Mouse (Mus musculus) brain, embryonic 14.5 days (tissue): ENCODE measurements around the gene Gm49776.

Experiments
- CTCF ChIP-seq: fragments of 200-500 bp; IDR thresholded peaks from 2 replicates; pipeline ENCODE4 v1.5.1; 2012; ENCODE audit warnings: inconsistent platforms, mild to moderate bottlenecking, moderate library complexity, borderline replicate concordance; ENCODE audit not compliant: insufficient read depth, insufficient read length; ENCODE audit errors: extremely low read depth
- POLR2A ChIP-seq: fragments of 200-500 bp; IDR thresholded peaks from 2 replicates; pipeline ENCODE4 v1.6.1; 2012; ENCODE audit warnings: mild to moderate bottlenecking, inconsistent platforms, borderline replicate concordance; ENCODE audit not compliant: poor library complexity, insufficient read depth, insufficient read length, severe bottlenecking; ENCODE audit errors: extremely low read depth

GRCm38 (mm10) chr16:18253866-18254265 lies 4.3 kb downstream of the Gm49776 start:
- TF ChIP-seq CTCF (no peak), POLR2A (no peak)
